ENCODE assay signal across 25 mouse cellular contexts in genomic region chr7:114526245-114526644, GRCm38 (mm10). TPM values are rescaled to one million over a fixed set of nuclear protein-coding genes. Genes with fewer than 3 reads are reported as not detected.
DNase-seq lines count a peak whose midpoint lies in the region; ATAC-seq lines count a peak whose summit lies in the region.
"Had no signal": no experiment of that assay in that cellular context is flagged by ENCODE, and none has a peak within 500 bp of the region (broad histone marks: within the 10 kb centered on the region; RNA-seq: fewer than 3 reads in every experiment).

No protein-coding gene starts in this region.

- no peak overlapping the region for H3K27ac ChIP-seq in heart, embryonic 11.5 days (ENCODE audit: low read depth, low read length)
- H3K27ac ChIP-seq: embryonic facial prominence, embryonic 10.5 days; heart, embryonic 13.5 days; hindbrain, embryonic 14.5 days; limb, embryonic 12.5 days; liver, embryonic 12.5 days had no signal

- H3K4me2 ChIP-seq in heart, embryonic 11.5 days = no peak overlapping the region
- H3K4me2 ChIP-seq: heart, embryonic 13.5 days; hindbrain, embryonic 14.5 days; limb, embryonic 12.5 days; liver, embryonic 12.5 days; midbrain, embryonic 11.5 days had no signal

- H3K4me1 ChIP-seq in heart, embryonic 11.5 days (ENCODE audit: control insufficient read depth, insufficient read depth, low read length) = no peaks in the 10 kb centered on the region
- H3K4me1 ChIP-seq: embryonic facial prominence, embryonic 10.5 days; heart, embryonic 13.5 days; limb, embryonic 12.5 days; liver, embryonic 12.5 days had no signal

- H3K36me3 ChIP-seq in heart, embryonic 11.5 days (ENCODE audit: control insufficient read depth, insufficient read depth, low read length) = no peaks in the 10 kb centered on the region
- H3K36me3 ChIP-seq: limb, embryonic 12.5 days had no signal

- H3K4me3 ChIP-seq in heart, embryonic 11.5 days (ENCODE audit: low read depth, low read length) = no peak overlapping the region
- H3K4me3 ChIP-seq: embryonic facial prominence, embryonic 10.5 days; heart, embryonic 13.5 days; limb, embryonic 12.5 days; liver, embryonic 12.5 days had no signal

- WGBS in heart, embryonic 11.5 days (ENCODE audit: insufficient replicate concordance) = 71% methylated on average over 1 of the region's 1 CpGs

- H3K27me3 ChIP-seq in heart, embryonic 11.5 days (ENCODE audit: control insufficient read depth, insufficient read depth, low read length) = no peaks in the 10 kb centered on the region
- H3K27me3 ChIP-seq: heart, embryonic 13.5 days; limb, embryonic 12.5 days; liver, embryonic 12.5 days had no signal

- intact Hi-C loops in left cerebral cortex, postnatal 25 days (cut with DNase I) = no loop called here

- no peaks in the 10 kb centered on the region for H3K9me3 ChIP-seq in heart, embryonic 11.5 days (replicated peaks; ENCODE audit: control insufficient read depth, low read length)
- H3K9me3 ChIP-seq: embryonic facial prominence, embryonic 10.5 days; heart, embryonic 13.5 days; limb, embryonic 12.5 days; liver, embryonic 12.5 days had no signal

- DNase-seq in heart, adult 8-10 months (ENCODE audit: low spot score) = peak; percentile 3
- peak; percentile 36 to 38 for DNase-seq in spleen, postnatal 36 days (ENCODE audit: low spot score in 2 of 2)
- no peak for DNase-seq in spleen, postnatal 10 days (ENCODE audit: low spot score in 2 of 2)
- no peak for DNase-seq in frontal cortex, postnatal 25 days (ENCODE audit: low spot score in 2 of 2)
- no peak for DNase-seq in right cerebral cortex, postnatal 14 days
- no peak for DNase-seq in left cerebral cortex, postnatal 25 days (ENCODE audit: low spot score in 2 of 2)
- DNase-seq: adrenal gland, postnatal 10 days; cerebellum, adult 8-10 months; cerebellum, postnatal 36 days; gastrocnemius, postnatal 25 days; kidney, adult 18-20 months; lung, adult 18-20 months; lung, postnatal 4 days; right cerebral cortex, adult 18-20 months had no signal

- no peak overlapping the region for H3K9ac ChIP-seq in heart, embryonic 11.5 days (ENCODE audit: low read depth, low read length)
- H3K9ac ChIP-seq: heart, embryonic 13.5 days; hindbrain, embryonic 14.5 days; limb, embryonic 12.5 days; liver, embryonic 12.5 days had no signal

- no peak for ATAC-seq in heart, embryonic 11.5 days (replicated peaks; ENCODE audit: insufficient number of reproducible peaks, low FRiP score, low TSS enrichment)
- ATAC-seq in megakaryocyte, adult 5-6 weeks (ENCODE audit: poor library complexity, severe bottlenecking) = peak; percentile 89
- ATAC-seq: activated CD4-positive, CD25-positive, alpha-beta regulatory T cell, adult 4 months; forebrain, embryonic 16.5 days; inflammation-experienced regulatory T-cells, adult 6 months; liver, embryonic 12.5 days had no signal

RNA-seq across cellular contexts. Expression of gene Cyp2r1, which starts 36.5 kb away (rescaled TPM):
- under 1 TPM; 0.19 to 0.85 (median 0.42) TPM for total RNA-seq in heart, adult 8-10 months (2022)
- 1.9 and 2.0 TPM in 2 replicates for polyA plus RNA-seq in heart, embryonic 11.5 days (2014; fragmentation: Nextera tagmentation; extraction: Ambion mirVana)
- 4.3 and 5.4 TPM in 2 replicates for total RNA-seq in megakaryocyte, adult 5-6 weeks (2015)
- 1.7 and 2.0 TPM in 2 replicates for total RNA-seq in megakaryocyte, adult 5-6 weeks (2017)
- total RNA-seq in left cerebral cortex, postnatal 25 days (2021) = 1 to 10 TPM; 1.4 to 1.7 TPM

Comparison
In these comparisons a context has a peak if more than half of its experiments do, and no peak if none do; other contexts are left out.
1. DNase-seq: peak in heart, adult 8-10 months (single experiment) and spleen, postnatal 36 days (2 of 2); none in spleen, postnatal 10 days (0 of 2), frontal cortex, postnatal 25 days (0 of 2), right cerebral cortex, postnatal 14 days (single experiment) and left cerebral cortex, postnatal 25 days (0 of 2).